Mouse (Mus musculus): ENCODE data around the gene Ddx23.

- TF ChIP-seq GATA1 (IDR thresholded peaks at IDR 0.05; ENCODE audit: borderline replicate concordance, low read length) (no peak), FLI1 (IDR thresholded peaks at IDR 0.05; ENCODE audit: low read length) (no peak)
Observed at GRCm38 (mm10) chr15:98609331-98610130, 53.2 kb downstream of the Ddx23 start, which contains the start of gene Adcy6.

Measured in megakaryocyte, embryonic 14.5 days (primary cell).